Mouse (Mus musculus) small intestine, adult 2 months (tissue): ENCODE measurements around the gene Nme9. TPM values are rescaled to one million over a fixed set of nuclear protein-coding genes. Genes with fewer than 3 reads are reported as not detected.

Source experiments
- H3K27ac ChIP-seq: fragments of 200-500 bp; 2 replicates; pipeline ENCODE4 v1.5.1; 2012; ENCODE audit warnings: low read depth, low read length, control low read depth, inconsistent platforms; ENCODE audit not compliant: insufficient read depth
- H3K27me3 ChIP-seq: fragments of 200-500 bp; 2 replicates; pipeline ENCODE4 v1.6.1; 2012; ENCODE audit warnings: mild to moderate bottlenecking, moderate library complexity, low read length, inconsistent platforms; ENCODE audit not compliant: control insufficient read depth, insufficient read depth
- H3K36me3 ChIP-seq: fragments of 200-500 bp; 2 replicates; pipeline ENCODE4 v1.6.1; 2012; ENCODE audit warnings: mild to moderate bottlenecking, low read length, control low read depth, inconsistent platforms; ENCODE audit not compliant: control insufficient read depth, insufficient read depth
- H3K4me1 ChIP-seq: fragments of 200-500 bp; 2 replicates; pipeline ENCODE4 v1.6.1; 2012; ENCODE audit warnings: low read length, inconsistent platforms, mixed read lengths; ENCODE audit not compliant: control insufficient read depth, insufficient read depth, insufficient read length
- H3K4me3 ChIP-seq: fragments of 200-500 bp; 2 replicates; pipeline ENCODE4 v1.5.1; 2012; ENCODE audit warnings: low read depth, mild to moderate bottlenecking, control low read depth, inconsistent platforms, low read length, moderate library complexity
- CTCF ChIP-seq: fragments of 200-500 bp; IDR thresholded peaks from 2 replicates; pipeline ENCODE4 v1.5.1; 2012; ENCODE audit warnings: low read depth, mild to moderate bottlenecking, control low read depth, inconsistent platforms, low read length, moderate library complexity, mixed read lengths; ENCODE audit not compliant: insufficient replicate concordance, insufficient read length; ENCODE audit errors: extremely low read depth
- POLR2A ChIP-seq: fragments of 200-500 bp; IDR thresholded peaks from 2 replicates; pipeline ENCODE4 v1.6.1; 2012; ENCODE audit warnings: low read depth, mild to moderate bottlenecking, control low read depth, inconsistent platforms, low read length, moderate library complexity
- WGBS: fragments of 180-500 bp; shearing (Covaris S2); methylation state at CpG from one replicate; pipeline ENCODE4 v1.1.7; 2018; 5-methylcytosine and 5-hydroxymethylcytosine counted together
- polyA plus RNA-seq: library from polyadenylated mRNA; depleted of rRNA; stranded (reverse); fragments of >200 nt; gene quantifications from 2 replicates; pipeline ENCODE4 v1.2.3, GENCODE M21; 2012

Nme9 gene
- polyA plus RNA-seq, 1 experiment, result 0.19 TPM

DNA sequence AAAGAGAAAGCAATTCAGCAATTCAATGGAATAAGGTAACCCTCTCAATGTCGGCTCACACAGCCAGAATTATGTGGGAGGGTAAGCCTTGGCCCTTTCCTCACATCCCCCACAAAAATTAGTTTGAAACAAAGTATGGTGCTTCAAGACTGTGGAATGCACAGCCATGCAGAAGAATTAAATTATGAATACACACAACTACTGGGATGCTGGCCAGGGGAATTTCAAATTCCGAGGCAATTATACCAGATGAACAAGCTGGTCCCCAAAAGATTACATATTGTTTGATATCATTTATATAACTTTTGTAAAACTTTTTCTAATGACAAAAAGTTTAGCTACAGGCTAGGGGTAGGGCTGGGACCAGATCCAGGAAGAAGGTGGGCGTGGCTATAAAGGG is 4.0 kb upstream of the Nme9 start:
- Histone ChIP-seq H3K4me3 (no peak overlapping the region), H3K4me1 (peaks cover 2% of the 10 kb centered on the region), H3K36me3 (no peaks in the 10 kb centered on the region), H3K27ac (no peak overlapping the region), H3K27me3 (no peaks in the 10 kb centered on the region)
- WGBS, result 55% methylated on average over 3 of the region's 3 CpGs
- TF ChIP-seq POLR2A (no peak), CTCF (no peak)

DNA sequence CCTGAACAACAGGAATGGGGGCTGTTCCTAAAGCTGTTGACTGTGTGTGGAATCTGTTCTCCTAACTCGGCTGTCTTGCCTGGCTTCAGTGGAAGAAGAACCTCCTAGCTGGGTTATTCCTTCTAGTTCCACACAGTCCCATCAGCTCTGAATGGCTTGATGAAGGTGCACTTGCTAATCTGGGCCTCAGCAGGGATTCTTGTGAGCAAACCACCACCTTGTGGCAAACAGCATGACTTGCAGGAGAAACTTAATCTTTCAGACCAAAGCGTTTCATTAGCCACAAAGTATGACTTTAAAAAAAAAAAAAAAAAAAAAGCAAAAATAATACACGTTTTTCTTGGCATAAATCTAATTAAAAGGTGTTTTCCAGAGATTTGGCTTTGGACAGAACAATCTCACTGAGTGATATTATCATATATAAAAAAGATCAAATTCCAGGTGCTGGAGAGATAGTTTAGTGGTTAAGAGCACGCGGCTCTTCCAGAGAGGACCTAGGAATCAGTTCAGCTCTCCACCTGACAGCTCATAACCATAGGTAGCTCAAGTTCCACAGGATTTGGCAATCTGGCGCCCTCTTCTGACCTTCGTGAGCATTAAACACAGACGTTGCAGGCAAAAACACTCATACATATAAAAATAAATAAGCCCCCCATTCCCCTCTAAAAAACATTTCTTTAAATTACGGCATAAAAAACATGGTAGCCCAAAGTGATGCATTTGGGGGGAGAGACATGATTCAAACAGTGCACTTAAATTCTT is 1.2 kb upstream of the Nme9 start:
- 33% methylated on average over 9 of the region's 9 CpGs for WGBS
- peaks cover 2% of the 10 kb centered on the region for H3K4me1 ChIP-seq
- H3K36me3 ChIP-seq, result no peaks in the 10 kb centered on the region
- no peak overlapping the region for H3K4me3 ChIP-seq
- no peaks in the 10 kb centered on the region for H3K27me3 ChIP-seq
- no peak overlapping the region for H3K27ac ChIP-seq
- TF ChIP-seq POLR2A, result no peak
- TF ChIP-seq CTCF, result peak; percentile 5; the same call in 1 of the 2 replicates

DNA sequence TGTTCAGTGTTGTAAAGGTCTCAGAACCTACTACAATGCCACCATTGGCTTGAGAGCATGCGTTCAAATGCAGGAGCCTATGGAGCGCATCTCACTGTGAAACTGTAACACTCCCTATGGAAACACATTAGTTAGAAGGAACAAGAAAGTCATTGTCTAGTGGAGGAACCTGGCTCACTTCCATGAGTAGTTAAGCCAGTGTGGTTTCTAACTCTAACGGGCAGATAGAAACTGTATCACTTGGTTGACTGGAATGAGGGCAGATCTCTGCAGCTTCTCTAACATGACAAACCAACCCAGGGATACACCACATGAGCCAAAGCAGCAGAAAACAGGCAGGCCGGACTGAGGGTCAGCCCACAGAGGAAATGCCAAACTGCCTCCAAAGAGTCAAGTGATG is 2.9 kb downstream of the Nme9 start:
- 45% methylated on average over 4 of the region's 4 CpGs for WGBS
- no peak overlapping the region for H3K4me3 ChIP-seq
- H3K27ac ChIP-seq, result no peak overlapping the region
- no peaks in the 10 kb centered on the region for H3K36me3 ChIP-seq
- peaks cover 2% of the 10 kb centered on the region for H3K4me1 ChIP-seq
- no peaks in the 10 kb centered on the region for H3K27me3 ChIP-seq
- TF ChIP-seq CTCF, result no peak
- no peak for TF ChIP-seq POLR2A

DNA sequence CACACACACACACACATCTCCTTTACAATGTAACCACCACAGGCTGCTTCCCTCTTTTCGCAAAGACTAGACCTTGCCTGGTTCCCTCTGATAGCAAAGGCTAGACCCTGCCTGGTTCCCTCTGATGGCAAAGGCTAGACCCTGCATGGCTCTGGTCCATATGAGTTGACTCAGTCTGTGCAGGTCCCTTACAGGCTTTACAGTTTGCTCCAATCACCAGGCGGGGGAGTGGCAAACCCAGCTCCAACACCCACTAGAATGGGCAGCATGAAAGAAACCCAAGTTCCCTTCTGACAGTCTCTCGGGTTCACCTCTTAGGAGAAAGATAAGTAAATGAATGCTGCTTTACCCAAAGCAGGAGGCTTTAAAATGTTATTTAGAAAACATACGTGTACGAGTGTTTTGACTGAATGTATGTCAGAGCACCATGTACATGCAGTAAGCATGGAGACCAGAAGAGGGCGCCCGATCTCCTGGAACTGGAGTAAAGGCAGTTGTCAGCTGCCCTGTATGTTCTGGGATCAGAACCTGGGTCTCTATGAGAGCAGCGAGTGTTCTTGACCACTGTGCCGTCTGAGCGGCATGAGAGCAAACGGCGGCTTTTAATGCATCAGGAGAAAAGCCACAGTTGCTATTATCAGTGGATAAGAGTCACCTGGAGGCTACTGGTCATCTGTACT is 7.4 kb downstream of the Nme9 start:
- Histone ChIP-seq H3K4me1 (no peaks in the 10 kb centered on the region), H3K27me3 (no peaks in the 10 kb centered on the region), H3K4me3 (no peak overlapping the region), H3K36me3 (no peaks in the 10 kb centered on the region), H3K27ac (no peak overlapping the region)
- peak; percentile 74; the same call in 1 of the 2 replicates for TF ChIP-seq CTCF
- no peak for TF ChIP-seq POLR2A
- 32% methylated on average over 12 of the region's 12 CpGs for WGBS

DNA sequence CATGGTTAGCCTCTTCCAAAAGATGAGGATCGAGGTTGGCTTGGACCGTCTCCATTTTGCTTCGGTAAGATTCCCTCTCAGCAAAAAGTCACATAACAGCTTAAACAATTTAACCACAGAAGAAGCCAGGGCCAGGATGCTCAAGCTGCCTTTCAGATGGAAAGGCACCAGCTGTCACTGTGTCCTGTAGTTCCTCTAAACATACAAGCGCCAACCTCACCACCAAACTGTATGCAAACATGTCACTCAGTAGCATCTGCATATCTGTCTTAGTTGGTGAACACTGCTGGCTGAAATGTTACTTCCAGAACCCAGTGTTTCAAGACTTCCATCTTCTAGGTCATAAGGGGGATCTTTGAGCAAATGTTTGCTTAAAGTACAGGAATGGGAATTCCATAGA is 8.5 kb downstream of the Nme9 start:
- Histone ChIP-seq H3K27ac (no peak overlapping the region), H3K36me3 (no peaks in the 10 kb centered on the region), H3K4me3 (no peak overlapping the region), H3K4me1 (no peaks in the 10 kb centered on the region), H3K27me3 (no peaks in the 10 kb centered on the region)
- TF ChIP-seq POLR2A (no peak), CTCF (no peak)
- WGBS, result 89% methylated on average over 4 of the region's 4 CpGs

DNA sequence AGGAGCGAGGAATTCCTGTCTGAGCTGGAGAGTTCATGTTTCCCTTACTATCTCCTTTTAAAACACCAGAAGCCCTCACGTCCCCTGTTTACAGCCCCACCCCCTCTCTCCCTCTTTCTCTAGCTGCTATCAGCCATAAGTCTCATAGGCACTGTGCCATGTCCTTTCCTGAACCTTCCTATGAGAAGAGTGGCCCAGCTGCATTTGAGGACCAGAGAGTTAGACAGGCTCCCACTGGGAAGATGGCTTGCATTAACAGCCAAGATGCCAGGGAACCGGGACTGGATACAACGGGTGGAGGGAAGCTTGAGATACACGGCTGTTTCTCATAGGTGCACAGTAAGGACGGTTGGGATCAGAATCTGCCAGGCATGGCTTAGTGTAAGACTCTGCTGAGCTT is 13.6 kb downstream of the Nme9 start:
- Histone ChIP-seq H3K27ac (no peak overlapping the region), H3K36me3 (no peaks in the 10 kb centered on the region), H3K4me1 (peaks cover 5% of the 10 kb centered on the region; the same call in 1 of the 2 replicates), H3K27me3 (no peaks in the 10 kb centered on the region), H3K4me3 (no peak overlapping the region)
- WGBS, result 74% methylated on average over 6 of the region's 6 CpGs
- TF ChIP-seq POLR2A (no peak), CTCF (no peak)

DNA sequence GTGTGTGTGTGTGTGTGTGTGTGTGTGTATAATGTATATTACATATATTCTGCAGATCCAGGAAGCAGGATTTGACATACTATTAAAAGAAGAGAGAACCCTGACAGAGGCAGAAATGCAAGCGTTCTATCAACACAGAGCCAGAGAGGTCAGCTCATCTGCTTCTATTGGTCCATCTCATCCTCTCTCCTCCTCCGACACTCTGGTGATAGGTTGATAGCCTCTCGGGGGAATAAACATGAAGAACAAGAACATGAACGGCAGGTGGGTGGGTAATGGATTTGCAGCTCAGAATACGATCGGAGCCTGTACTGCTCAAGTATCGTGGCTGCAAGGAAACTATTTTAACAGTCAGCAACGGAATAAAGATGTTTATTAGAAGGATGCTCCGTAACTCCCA is 17.3 kb downstream of the Nme9 start:
- TF ChIP-seq CTCF (no peak), POLR2A (no peak)
- Histone ChIP-seq H3K36me3 (no peaks in the 10 kb centered on the region), H3K4me3 (no peak overlapping the region), H3K27me3 (no peaks in the 10 kb centered on the region), H3K4me1 (peaks cover 20% of the 10 kb centered on the region; the same call in 1 of the 2 replicates), H3K27ac (no peak overlapping the region)
- 88% methylated on average over 9 of the region's 9 CpGs for WGBS
